Mouse (Mus musculus) natural killer cell, adult 2 months (primary cell): ENCODE measurements around the gene Bmp6.

ENCODE experiments used
- DNase-seq, 2 experiments: peaks; one replicate each; pipeline ENCODE4 v3.0.0; 2022; ENCODE audit warnings: low spot score in 2 of 2

Gene Bmp6

GRCm38 (mm10) chr13:38353420-38354255 is 8.7 kb downstream of the Bmp6 start:
- DNase-seq = no peak

DNA sequence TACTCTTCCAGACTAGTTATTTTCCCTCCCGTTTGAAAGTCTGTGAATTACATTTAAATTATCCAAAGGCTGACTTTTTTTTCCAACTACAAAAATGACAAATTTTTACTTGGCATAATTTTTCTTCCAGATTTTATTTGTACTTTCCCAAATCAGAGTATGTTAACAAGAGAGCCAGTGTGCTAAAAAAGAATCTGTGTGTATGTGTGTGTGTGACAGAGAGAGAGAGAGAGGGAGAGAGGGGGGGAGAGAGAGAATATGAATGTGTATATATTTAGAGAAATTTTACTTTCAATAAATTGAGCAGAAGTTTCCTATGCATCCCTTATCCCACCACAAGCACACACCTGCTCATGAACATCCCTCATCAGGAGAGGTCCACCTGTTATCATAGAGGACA is 9.4 kb downstream of the Bmp6 start:
- DNase-seq = no peak

DNA sequence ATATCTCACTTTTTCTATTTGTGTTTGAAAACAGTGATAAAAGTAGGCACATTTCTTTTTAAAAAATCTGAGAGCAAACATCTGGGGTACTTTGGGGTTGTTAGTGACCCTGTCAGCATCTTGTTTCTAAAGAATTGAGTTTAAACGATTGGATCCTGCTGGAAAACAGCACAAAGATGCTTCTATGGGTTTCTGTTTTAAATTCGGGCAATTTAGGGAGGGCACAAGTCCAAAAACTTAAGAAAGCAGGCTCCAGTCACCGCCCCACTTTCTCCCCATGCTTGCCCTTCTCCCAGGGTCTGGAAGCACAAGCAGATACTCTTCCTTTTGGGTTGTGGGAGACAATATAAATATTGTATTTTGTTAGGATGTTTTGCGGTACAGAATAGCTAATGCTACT is 14.1 kb downstream of the Bmp6 start:
- DNase-seq = no peak

- DNase-seq = no peak
Observed at GRCm38 (mm10) chr13:38362751-38363150, 17.8 kb downstream of the Bmp6 start.

DNA sequence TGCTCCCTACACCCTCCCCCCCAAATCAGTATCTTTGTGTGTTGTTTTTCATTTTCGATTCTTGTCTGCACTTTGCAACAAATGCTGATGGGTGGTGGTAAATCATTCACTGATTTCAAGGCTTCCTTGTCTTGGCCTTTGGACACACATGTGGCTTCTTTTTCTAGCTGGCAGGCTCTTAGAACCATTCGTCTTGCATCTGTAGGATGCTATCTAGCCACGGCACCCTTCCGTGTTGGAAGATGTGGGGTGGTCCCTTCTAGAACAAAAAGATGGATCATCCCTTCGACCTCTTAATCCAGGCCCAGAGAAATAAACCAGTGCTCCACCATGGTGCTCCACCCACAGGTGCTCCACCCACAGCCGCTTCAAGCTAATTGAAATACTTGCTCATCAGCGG is 19.0 kb downstream of the Bmp6 start:
- no peak for DNase-seq

DNA sequence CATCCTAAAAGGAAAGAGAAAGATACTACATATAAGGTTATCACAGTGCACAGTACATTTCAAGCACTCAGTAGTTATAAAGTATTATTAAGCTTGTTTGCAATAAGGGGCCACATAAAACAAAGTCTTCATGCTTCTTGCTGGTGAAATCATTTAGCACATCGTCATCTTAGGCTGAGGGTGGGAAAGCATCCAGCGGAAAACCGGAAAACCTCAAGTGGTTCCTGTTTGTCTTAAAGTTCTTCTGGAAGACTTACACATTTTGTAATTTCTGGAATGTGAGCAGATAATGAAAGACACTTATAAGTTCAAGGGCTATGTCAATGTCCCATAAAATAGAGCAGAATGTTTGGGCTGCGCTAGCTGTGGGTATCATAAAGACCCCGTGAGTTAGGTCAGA is 24.7 kb downstream of the Bmp6 start:
- DNase-seq = no peak

DNA sequence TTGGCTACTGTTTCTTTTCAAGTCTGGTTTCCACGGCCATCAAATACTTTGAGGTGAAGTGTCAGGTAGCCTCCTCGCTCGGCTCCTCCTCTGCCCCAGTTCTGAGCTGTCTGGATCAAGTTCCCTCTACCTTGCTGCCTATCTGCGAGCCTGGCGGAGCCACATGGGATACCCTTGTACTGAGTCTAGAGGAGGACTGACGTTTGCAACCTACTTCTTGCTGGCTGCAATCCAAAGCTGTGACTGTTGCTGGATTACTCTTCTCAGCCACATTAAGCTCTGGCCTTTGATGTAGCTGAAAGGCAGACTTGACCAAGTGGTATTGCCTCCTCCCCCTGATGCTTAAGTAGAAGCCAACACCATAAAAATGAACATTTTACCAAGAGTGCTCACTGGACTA is 31.2 kb downstream of the Bmp6 start:
- DNase-seq = no peak

GRCm38 (mm10) chr13:38377355-38377754 is 32.4 kb downstream of the Bmp6 start:
- no peak for DNase-seq

GRCm38 (mm10) chr13:38379806-38380205 is 34.9 kb downstream of the Bmp6 start:
- DNase-seq = no peak

- DNase-seq = no peak
Observed at GRCm38 (mm10) chr13:38386035-38386559, 41.2 kb downstream of the Bmp6 start.

DNA sequence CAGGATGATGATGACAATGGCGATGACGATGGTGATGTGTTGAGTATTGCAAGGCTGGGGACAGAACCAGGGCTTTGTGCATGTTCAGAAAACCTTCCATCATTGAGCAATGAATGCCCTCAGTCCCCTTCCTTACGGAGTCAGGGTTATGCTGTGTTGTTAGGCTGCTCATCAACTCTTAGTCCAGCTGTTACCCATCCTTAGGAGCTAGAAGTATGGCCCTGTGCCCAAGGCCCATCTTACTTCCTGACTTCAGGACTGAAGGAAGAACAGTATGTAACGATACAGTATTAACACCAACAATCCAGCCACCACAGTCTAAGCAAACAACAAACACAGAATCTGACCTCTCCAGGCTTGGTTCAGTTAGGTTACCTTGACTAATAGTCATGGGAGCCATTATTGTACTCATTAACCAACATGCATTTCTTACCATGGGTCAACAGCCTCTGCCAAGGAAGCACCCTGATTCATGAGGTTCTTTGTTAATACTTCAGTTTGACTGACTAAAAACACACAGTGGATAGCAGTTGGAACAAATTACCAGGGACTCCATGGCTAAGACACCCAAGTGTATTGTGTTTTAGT is 42.6 kb downstream of the Bmp6 start:
- no peak for DNase-seq

DNA sequence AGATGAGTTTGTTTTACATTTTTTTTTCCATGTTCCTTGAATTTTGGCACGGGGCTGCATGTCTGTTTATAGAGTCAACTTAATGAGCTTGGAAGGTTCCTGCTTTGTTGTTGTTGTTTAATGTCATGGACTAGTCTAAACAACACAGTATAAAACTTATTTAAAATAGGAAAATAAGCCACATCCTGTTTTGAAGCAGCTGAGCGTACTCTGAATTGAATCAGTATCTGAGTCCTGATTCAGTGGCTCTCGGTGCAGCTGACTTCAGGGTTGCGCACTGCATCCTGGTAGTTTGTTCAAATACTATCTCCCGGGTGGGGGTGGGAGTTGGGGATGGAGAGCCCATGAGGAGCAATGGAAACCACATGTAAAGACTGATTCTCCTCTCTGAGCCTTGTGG is 48.5 kb downstream of the Bmp6 start:
- no peak for DNase-seq

GRCm38 (mm10) chr13:38395026-38395425 is 50.1 kb downstream of the Bmp6 start:
- no peak for DNase-seq

- DNase-seq = no peak
Observed at GRCm38 (mm10) chr13:38397007-38397545, 52.2 kb downstream of the Bmp6 start.

GRCm38 (mm10) chr13:38398658-38399057 is 53.8 kb downstream of the Bmp6 start:
- DNase-seq = no peak

- DNase-seq = no peak
Observed at GRCm38 (mm10) chr13:38400662-38401061, 55.8 kb downstream of the Bmp6 start.

GRCm38 (mm10) chr13:38407611-38408315 is 62.9 kb downstream of the Bmp6 start:
- no peak for DNase-seq

GRCm38 (mm10) chr13:38408636-38409035 is 63.7 kb downstream of the Bmp6 start:
- no peak for DNase-seq

GRCm38 (mm10) chr13:38410322-38410865 is 65.5 kb downstream of the Bmp6 start:
- DNase-seq = no peak

DNA sequence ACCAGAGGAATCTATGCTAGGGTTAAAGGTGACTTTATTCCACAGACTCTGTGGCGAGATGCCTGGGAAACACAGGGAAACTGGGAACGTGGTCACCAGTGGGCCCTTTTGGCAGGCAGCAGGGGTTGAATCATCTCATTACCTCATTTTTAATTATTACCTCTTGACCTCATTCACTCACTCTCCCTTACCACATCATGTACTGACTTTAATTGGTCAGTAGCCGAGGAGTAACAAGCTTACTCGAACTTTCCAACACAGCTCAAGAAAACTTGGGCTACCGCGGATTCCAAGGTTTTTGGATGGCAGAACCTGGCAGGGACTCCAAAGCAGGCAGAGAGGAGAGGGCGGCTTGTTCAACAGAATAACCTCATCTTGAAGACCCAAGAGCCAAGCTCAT is 74.9 kb downstream of the Bmp6 start:
- DNase-seq = no peak

GRCm38 (mm10) chr13:38422491-38422890 is 77.6 kb downstream of the Bmp6 start:
- DNase-seq = no peak

GRCm38 (mm10) chr13:38425294-38425693 is 80.4 kb downstream of the Bmp6 start:
- no peak for DNase-seq
